Mouse (Mus musculus) cortical plate, adult 2 months (tissue): ENCODE data around the gene Ntm.

Source experiments
- CTCF ChIP-seq: fragments of 200-500 bp; IDR thresholded peaks from 2 replicates; pipeline ENCODE4 v1.5.1; 2011; ENCODE audit warnings: mild to moderate bottlenecking, control low read depth, low read length; ENCODE audit not compliant: insufficient read depth; ENCODE audit errors: extremely low read depth
- POLR2A ChIP-seq: fragments of 200-500 bp; IDR thresholded peaks from 2 replicates; pipeline ENCODE4 v1.6.1; 2011; ENCODE audit warnings: mild to moderate bottlenecking, low read length, control low read depth; ENCODE audit not compliant: insufficient read depth; ENCODE audit errors: extremely low read depth

DNA sequence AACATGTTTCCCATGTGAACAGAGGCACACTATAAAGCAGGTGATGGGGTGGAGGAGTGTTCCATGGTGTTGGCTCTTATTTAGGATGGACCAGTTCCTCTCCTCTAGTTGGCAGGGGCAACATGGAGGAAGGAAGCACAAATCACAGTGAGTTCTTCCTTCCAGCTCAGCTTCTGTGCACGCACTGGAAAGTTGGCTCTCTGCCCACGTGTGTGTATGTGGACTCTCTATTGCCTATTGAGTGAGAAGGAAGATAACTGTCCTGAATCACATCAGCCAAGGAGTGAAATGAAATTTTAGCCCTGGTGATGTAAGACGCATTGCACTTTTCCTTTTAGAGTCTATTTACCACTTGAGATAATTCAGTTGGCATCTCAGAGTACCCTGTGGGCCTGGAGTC lies 203.0 kb downstream of the Ntm start:
- TF ChIP-seq CTCF, result no peak
- TF ChIP-seq POLR2A, result no peak
